Mouse (Mus musculus): Measurements from ENCODE around the gene Abi2.
"Not testable (repeated sequence)": the region's sequence is repeated elsewhere in the genome, so short reads cannot be mapped to it uniquely, and the experiment has no call there.

Gene Abi2

DNA sequence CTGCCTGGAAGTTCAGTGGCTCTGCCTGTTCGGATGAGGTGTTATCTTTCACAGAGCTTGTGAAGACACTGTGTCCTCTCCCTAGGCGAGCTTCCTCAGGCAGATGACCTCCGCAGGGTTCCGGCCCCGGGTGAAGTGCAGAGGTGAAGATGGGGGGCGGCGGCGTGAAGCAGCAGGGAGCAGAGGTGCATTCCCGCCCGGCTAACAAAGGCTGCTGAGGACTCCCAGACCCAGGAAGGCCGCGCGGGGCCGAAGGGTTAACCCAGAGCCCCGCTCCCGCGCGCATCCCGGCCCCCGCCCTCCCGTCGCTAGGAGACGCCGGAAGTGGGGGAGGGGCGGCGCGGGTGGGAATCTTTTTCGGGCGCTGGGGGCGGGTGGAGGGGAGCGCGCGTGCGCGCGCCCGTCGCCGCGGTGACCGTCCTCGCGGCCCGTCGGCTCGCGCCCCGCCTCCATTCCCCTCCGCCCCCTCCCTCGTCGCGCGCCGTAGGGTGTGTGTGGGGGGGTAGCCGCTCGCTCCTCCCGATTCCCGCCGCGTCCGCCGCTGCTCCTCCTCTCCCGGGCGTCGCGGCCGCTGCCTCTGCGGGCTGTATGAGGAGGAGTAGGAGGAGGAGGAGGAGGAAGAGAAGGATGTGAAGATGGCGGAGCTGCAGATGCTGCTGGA, at the start of gene Abi2:
Abi2 (plus strand) TSS at position 452 of the 661 bp plus-strand sequence.
- DNase-seq (ENCODE audit: low spot score in 2 of 2): peak; percentile 88 to 90

DNA sequence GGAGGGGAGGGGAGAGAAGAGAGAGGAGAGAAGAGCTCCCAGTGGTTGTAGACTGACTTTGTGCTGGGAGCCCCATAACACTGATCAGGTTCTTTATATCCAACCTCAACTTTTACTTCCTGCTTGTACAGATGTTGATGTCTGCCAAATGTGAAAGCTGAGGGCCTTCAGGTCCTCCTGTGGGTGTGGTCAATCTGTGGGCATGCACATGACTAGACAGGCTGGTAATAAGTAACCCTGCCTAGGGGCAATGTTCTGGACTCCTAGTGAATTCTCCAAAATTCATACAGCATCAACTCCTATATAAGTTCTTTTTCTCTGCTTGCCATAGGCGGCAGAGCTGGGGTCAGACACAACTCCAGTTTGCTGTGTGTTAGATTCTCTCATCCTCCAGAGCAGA, 47.8 kb upstream of the Abi2 start:
- DNase-seq (ENCODE audit: low spot score in 2 of 2): no peak

- DNase-seq (ENCODE audit: low spot score in 2 of 2): no peak
Observed at GRCm38 (mm10) chr1:60376556-60376955, 32.9 kb upstream of the Abi2 start.

GRCm38 (mm10) chr1:60381910-60382309, 27.5 kb upstream of the Abi2 start:
- DNase-seq (ENCODE audit: low spot score in 2 of 2): peak in 1 of 2 experiments; percentile 35

DNA sequence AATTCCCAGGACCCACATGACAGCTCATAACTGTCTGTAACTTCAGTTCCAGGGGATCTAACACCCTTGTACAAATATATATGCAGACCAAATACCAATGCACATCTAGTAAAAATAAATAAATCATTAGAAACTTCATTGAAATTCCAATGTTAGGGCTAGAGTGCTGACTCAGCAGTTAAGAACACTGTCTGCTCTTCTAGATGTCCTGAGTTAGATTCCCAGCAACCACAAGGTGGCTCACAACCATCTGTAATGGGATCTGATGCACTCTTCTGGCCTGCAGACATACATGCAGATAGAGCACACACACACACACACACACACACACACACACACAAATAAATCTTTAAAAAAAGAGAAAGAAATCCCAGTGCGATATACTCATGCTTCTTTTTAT, 4.6 kb upstream of the Abi2 start:
- DNase-seq (ENCODE audit: low spot score in 2 of 2): no peak

- no peak for DNase-seq (ENCODE audit: low spot score in 2 of 2)
Observed at GRCm38 (mm10) chr1:60408501-60409167, 785 bp upstream of the Abi2 start.

DNA sequence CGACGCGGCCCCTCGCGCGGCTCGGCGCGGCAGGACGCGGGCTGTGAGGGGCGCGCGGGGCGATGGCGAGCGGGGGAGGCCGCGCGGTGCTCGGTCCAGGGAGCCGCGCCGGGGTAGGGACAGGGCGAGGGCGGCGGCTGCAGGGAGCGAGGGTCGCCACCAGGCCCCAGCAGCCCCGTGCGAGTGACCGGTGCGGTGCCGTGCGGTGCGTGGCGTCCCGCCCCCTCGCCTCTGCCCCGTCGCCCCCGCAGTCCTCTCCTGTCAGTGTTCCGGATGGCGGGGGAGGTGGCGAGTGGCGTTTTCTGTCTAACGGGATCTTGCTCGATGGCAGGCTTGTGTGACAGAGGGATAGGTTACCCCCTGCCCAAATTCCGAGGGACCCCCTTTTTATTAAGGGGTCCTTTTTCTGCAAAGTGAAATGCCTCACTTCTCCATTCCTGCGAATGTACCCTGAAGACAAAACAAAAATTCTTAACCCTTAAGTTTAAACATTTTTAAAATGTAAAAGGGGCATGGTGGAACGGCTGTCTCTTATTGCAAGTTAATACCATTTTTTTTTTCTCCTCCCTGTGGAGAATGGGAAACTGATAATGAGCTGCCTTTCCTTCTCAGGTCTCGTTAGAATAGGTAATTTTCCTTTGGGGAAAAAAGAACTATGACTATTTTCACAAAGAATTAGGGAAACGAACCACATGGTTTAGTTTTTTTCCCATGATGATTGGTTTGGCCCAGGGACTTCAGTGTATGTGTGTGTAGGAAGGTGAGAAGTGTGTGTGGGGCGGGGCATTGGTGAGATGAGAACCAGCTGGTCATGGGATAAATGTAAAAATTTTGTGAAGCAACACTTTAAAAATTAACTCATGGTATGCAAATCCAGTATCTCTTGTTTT, 754 bp downstream of the Abi2 start:
- peak; percentile 43 to 79 for DNase-seq (ENCODE audit: low spot score in 2 of 2)

DNA sequence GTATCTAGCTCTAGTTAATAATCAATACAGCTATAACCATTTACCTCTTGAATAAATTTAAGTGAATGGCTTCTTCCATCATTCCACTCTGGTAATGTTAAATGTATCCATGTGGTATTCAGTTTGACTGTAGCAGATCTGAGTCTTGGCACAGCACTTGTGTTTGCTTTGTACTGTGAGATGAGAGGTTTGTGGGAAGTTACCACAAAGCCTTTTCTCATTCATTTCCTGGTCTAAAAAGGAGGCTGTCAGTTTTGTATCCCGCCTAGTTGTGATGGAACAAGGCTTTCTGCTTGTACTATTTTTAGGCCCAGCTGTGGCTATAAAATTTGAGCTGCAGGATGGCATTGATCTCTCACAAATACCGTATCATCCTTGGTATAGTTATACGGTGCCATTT, 7.3 kb downstream of the Abi2 start:
- no peak for DNase-seq (ENCODE audit: low spot score in 2 of 2)

DNA sequence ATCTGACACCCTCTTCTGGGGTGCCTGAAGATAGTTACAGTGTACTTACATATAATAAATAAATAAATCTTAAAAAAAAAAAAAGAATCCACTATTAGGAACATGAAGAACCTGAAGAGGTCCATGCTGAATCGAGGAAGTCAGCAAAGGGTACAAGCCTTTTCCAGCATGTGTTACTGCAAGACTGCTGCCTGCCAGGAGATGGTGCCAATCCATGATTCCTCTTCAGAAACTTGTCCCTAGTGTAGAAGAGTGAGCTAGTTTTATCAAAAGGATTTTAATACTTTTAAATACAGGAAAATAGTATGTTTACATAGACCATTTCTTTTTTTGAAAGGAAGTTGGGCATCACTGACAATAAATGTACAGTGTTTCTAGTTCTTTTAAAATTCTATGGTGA, 14.5 kb downstream of the Abi2 start:
- DNase-seq (ENCODE audit: low spot score in 2 of 2): no peak

DNA sequence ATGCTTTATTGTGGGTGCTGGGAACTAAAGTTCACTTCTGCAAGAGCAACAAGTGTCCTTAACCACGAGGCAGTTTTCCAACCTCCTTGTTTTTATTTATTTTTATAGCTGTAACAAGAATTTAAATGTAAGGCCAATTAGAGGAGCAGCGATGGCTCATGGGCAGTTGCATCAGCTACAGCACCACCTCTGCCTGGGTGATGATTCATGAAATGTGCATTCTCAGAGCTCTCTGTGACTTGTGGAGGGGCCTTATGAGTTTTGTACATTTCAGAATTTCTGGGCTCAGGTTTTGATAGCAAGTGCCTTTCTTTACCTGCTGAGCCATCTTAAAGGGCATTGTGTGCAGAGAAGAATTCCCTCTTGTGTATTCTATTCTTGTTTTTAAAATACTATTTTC, 18.9 kb downstream of the Abi2 start:
- DNase-seq (ENCODE audit: low spot score in 2 of 2): no peak

- no peak for DNase-seq (ENCODE audit: low spot score in 2 of 2)
Observed at GRCm38 (mm10) chr1:60428932-60429331, 19.5 kb downstream of the Abi2 start.

GRCm38 (mm10) chr1:60431531-60431930, 22.1 kb downstream of the Abi2 start:
- no peak for DNase-seq (ENCODE audit: low spot score in 2 of 2)

DNA sequence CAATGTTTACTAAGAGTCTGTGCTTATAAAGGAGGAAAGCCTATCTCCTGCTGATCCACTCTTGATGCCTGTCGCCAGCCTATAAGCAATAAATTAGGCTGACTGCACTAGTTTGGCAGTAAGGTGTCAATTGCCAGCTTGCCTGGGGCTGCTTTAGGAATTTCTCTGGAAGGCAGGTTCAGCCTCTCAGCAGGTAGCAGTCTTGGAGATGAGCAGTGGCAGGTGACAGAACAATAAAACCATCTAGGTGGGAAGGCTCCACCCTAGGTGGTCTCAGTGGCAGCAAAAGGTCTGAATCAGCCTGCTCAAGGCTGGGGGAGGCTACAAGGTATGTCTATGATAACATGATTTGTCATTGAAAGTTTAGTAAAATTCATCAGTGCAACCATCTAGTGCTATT, 23.1 kb downstream of the Abi2 start:
- DNase-seq (ENCODE audit: low spot score in 2 of 2): no peak

- not testable (repeated sequence) for DNase-seq (ENCODE audit: low spot score in 2 of 2)
Observed at GRCm38 (mm10) chr1:60441438-60441837, 32.0 kb downstream of the Abi2 start.

DNA sequence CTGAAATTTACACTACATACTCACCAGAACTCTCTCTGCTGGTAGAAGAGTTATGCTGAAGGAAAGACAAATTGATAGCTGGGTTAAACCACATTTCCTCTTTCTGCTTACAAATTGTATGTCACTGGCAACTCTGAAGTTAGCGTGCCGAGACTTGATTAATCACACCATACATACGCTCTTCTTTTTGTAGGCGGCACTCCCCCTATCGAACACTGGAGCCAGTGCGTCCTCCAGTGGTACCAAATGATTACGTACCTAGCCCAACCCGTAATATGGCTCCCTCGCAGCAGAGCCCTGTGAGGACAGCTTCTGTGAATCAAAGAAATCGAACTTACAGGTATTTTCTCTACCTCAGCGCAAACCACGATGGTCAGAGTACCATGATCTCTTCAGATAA, 37.6 kb downstream of the Abi2 start:
- no peak for DNase-seq (ENCODE audit: low spot score in 2 of 2)

- DNase-seq (ENCODE audit: low spot score in 2 of 2): no peak
Observed at GRCm38 (mm10) chr1:60449896-60450295, 40.5 kb downstream of the Abi2 start.

- DNase-seq (ENCODE audit: low spot score in 2 of 2): no peak
Observed at GRCm38 (mm10) chr1:60460623-60461022, 51.2 kb downstream of the Abi2 start.

DNA sequence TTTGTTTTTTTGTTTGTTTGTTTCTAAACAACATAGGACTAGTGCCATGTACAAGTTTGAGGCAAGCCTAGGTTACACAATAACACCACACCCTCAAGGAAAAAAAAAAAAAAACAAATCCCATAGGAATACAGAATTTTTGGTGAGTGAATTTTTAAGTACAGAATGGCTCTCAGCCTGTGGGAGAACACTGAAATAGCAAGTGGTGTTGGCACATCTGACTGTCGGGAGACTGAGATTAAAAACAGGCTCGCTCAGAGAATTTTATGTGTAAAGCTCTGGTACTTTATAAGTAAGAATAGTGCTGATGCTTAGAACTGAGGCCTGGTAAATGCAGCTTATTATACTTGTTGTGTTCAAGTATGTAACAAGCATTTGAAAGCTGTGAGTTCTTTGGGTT, 60.1 kb downstream of the Abi2 start:
- peak in 1 of 2 experiments; percentile 56 for DNase-seq (ENCODE audit: low spot score in 2 of 2)

DNA sequence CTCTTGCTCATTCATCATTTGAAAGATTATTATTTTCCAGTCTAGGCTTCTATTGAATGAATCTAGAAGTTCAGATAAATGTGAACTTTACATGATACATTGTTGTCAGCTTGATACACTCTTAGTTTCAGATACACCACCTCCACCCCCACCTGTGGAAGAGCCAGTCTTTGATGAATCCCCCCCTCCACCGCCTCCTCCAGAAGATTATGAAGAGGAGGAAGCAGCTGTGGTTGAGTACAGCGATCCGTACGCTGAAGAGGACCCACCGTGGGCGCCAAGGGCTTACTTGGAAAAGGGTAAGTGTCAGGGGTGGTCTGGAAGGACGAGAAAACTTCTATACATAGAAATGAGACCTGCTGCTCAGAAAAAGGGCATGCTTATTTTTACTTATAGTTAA, 61.1 kb downstream of the Abi2 start:
- no peak for DNase-seq (ENCODE audit: low spot score in 2 of 2)

DNA sequence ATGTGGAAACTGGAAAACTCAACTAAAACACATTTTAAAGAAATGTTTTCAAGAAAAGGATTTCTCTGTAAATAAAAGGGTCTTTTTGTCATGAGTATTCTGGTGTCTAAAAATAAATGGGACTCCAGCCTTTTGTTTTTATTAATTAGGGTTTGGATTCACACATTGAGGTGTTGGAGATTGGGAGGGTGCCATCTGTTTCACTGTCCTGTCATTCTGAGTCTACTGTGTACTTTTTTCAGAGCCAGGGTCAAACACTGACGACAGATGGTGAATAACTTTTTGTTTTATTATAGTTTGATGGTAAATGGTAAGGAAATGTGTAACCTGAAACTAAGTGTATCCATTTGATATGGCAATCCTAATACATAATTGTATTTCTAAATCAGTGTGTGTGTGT, 72.1 kb downstream of the Abi2 start:
- no peak for DNase-seq (ENCODE audit: low spot score in 2 of 2)

DNA sequence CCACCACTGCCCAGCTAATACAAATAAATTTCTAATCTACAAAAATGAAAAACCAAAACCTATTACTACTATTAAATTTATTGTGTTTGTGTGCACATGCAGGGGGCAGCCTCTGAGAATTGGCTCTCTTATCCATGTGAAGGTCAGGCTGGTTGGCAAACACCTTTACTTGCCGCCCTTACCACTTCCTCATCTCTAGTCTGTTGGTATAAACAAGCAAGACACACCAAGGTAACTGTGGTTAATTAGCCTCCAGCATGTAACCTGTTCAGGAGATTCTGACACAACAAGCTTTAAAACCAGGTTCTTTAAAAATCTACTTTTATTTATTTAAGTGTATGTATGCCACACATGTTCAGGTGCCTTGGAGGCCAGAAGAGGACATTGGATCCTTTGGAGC, 73.5 kb downstream of the Abi2 start:
- no peak for DNase-seq (ENCODE audit: low spot score in 2 of 2)

DNA sequence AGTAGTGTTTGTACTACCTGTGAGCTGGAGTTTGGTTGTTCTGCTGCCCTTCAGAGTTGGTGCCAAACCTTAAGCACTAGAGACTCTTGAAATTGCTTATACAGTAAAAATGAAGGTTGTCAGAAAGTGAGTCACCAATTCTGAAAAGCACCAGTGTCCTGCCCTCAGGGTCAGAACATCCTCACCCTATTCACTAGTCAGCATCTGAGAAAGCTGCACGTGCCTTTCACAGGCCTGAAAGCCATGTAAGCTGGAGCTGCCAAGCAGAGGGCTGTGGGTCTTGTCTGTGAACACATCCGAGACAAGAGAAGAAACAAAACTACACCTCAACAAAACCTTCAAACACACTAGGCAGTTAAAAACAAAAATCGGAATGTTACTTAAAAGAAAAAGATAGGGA, 76.2 kb downstream of the Abi2 start:
- DNase-seq (ENCODE audit: low spot score in 2 of 2): no peak

DNA sequence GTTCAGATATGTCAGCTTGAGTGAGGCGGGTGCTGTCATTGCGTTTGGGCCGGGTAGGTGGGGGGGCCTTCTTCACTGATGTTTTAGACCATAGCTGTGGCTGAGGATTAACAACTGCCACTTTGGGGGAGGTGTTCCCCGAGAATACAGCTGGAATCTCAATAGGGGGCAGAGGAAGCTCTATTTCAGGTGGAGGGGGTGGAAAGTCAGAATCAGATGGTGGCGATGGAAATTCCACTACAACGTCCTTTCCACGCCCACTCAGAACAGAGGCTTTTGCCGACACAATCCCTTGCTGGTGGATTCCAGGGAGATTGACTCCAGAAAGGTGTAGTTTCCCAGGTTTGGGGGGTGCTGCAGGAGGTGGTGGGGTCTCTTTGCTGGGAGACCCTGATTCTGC, 79.2 kb downstream of the Abi2 start:
- peak; percentile 45 to 53 for DNase-seq (ENCODE audit: low spot score in 2 of 2)

All from frontal cortex, postnatal 36 days (tissue).